Mouse (Mus musculus) midbrain, embryonic 12.5 days (tissue): ENCODE results near the gene AU021092. TPM values are rescaled to one million over a fixed set of nuclear protein-coding genes. Genes with fewer than 3 reads are reported as not detected.

Experiments
- ATAC-seq: fragments of 200-750 bp; cut with Nextera tagmentation; 2 replicates; pipeline ENCODE4 v1.8.0; 2017; ENCODE audit warnings: low read depth, moderate TSS enrichment, moderate library complexity; ENCODE audit not compliant: low FRiP score
- H3K27ac ChIP-seq: fragments of 300-500 bp; sonication (generic); replicated peaks from 2 replicates; pipeline ENCODE4 v1.5.1; 2016; ENCODE audit warnings: mild to moderate bottlenecking
- H3K27me3 ChIP-seq: fragments of 300-500 bp; sonication (generic); 2 replicates; pipeline ENCODE4 v1.6.1; 2016; ENCODE audit warnings: mild to moderate bottlenecking
- H3K36me3 ChIP-seq: fragments of 300-500 bp; sonication (generic); 2 replicates; pipeline ENCODE4 v1.6.1; 2016
- H3K4me1 ChIP-seq: fragments of 300-500 bp; sonication (generic); 2 replicates; pipeline ENCODE4 v1.6.1; 2016
- H3K4me2 ChIP-seq: fragments of 300-500 bp; sonication (generic); replicated peaks from 2 replicates; pipeline ENCODE4 v1.6.1; 2016; ENCODE audit warnings: mild to moderate bottlenecking, moderate library complexity
- H3K4me3 ChIP-seq: fragments of 300-500 bp; sonication (generic); 2 replicates; pipeline ENCODE4 v1.5.1; 2016; ENCODE audit warnings: mild to moderate bottlenecking
- H3K9ac ChIP-seq: fragments of 300-500 bp; sonication (generic); replicated peaks from 2 replicates; pipeline ENCODE4 v1.6.1; 2016; ENCODE audit warnings: mild to moderate bottlenecking, moderate library complexity
- H3K9me3 ChIP-seq: fragments of 300-500 bp; sonication (generic); 2 replicates; pipeline ENCODE4 v1.6.1; 2016; ENCODE audit warnings: mild to moderate bottlenecking
- WGBS: fragments of 180-500 bp; shearing (Covaris S2); methylation state at CpG from one replicate; pipeline ENCODE4 v1.1.7; 2016; 5-methylcytosine and 5-hydroxymethylcytosine counted together
- polyA plus RNA-seq: library from polyadenylated mRNA; unstranded; fragments of >200 nt; fragmentation: Nextera tagmentation; extraction: Ambion mirVana; gene quantifications from 2 replicates; pipeline ENCODE4 v1.2.1, GENCODE M21; 2016

AU021092 gene
- polyA plus RNA-seq, 1 experiment from 2014 or later: 6.1 TPM

DNA sequence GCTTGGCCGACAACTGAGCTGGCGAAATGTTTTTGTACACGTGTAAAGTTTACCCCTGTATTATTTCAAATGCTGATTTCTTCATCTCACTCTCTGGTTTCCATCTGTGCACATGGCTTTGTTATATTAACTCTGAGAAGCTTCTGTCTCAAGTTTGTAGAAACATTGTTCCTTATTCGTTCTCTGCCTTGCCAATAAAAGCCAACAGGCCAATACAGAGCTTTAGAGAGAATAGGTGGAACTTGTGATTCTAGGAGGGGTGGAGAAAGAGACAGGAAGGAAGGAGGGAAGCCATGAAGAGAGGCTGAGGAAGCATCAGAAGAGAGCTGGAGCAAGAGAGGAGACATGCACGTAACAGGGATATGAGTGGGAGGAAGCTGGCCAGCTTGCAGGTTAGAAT lies 16.0 kb downstream of the AU021092 start:
- H3K27ac ChIP-seq: no peak overlapping the region
- 77% methylated on average over 5 of the region's 5 CpGs for WGBS
- no peak overlapping the region for H3K9ac ChIP-seq
- no peak overlapping the region for H3K4me2 ChIP-seq
- H3K27me3 ChIP-seq: peaks cover 26% of the 10 kb centered on the region
- H3K36me3 ChIP-seq: no peaks in the 10 kb centered on the region
- peaks cover 12% of the 10 kb centered on the region for H3K4me1 ChIP-seq
- no peak for ATAC-seq
- H3K4me3 ChIP-seq: no peak overlapping the region
- no peaks in the 10 kb centered on the region for H3K9me3 ChIP-seq

DNA sequence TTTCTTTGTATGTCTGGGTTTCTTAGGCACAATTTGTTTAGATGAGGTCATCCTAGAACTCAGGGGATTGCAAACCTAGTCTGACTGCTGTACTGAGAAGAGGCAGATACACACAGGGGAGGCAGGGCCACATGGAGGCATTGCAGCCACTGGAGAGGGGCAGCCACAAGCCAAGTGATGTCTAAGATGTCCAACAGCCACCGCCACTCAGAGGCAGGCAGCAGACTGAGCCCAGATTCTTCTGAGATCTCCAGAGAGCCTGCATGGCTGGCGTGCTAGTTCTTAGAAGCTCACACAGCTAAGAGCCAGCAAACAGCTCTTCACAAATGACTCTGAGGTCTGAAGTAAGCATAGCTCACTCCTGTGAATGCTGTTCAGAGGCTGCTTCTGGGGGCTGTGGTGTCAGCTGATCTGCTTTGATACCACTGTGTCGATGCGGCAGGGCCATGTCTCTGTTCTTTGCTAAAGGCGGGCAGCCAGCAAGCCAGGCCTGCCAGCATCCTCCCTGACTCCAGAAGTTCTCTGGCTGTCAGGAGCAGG lies 16.6 kb downstream of the AU021092 start:
- no peak overlapping the region for H3K9ac ChIP-seq
- 84% methylated on average over 5 of the region's 5 CpGs for WGBS
- H3K9me3 ChIP-seq: no peaks in the 10 kb centered on the region
- H3K4me2 ChIP-seq: no peak overlapping the region
- no peak for ATAC-seq
- peaks cover 26% of the 10 kb centered on the region for H3K27me3 ChIP-seq
- no peak overlapping the region for H3K27ac ChIP-seq
- H3K4me3 ChIP-seq: no peak overlapping the region
- no peaks in the 10 kb centered on the region for H3K36me3 ChIP-seq
- H3K4me1 ChIP-seq: peaks cover 12% of the 10 kb centered on the region

DNA sequence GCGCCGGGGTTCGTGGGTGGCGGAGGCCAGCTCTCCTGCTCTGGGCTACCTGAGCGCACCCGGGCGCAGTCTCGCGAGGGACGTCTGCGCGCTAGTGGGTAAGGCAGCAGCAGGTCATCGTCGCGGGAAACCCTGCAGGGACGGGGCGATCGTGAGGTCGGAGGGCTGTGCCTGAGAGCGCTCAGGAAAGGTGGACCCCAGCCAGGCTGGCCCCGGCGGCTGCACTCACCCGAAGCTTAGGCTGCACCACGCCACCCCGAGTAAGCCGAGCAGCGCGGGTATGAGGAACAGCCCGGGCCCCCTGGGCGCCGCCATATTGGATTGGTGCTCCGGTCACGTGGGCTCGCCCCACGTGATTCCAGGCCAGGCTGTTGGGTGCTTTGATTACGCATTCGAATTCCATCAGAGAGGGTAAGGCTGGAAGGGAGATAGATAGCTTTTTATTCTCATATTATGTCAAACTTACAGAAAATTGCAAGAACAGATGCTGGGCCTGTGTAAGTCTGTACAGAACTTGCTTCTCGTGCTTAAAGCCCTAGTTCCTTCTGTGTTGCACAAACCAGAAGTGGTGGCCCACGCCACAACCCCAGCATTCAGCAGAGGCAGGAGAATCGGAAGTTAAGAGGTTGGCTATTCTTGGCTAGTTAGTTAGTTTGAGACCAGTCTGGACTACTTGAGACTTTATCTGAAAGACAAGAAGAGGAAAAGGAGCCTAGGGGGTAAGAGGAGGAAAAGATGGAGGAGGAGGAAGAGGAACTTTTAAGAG lies 18.2 kb downstream of the AU021092 start, which contains the start of gene Nagpa:
TSS of gene Nagpa (minus strand) at position 345 of the 766 bp plus-strand sequence.
- no peak within 1 kb of the TSS for H3K27ac ChIP-seq
- H3K9me3 ChIP-seq: no peaks in the 10 kb centered on the region
- H3K36me3 ChIP-seq: peaks cover 5% of the 10 kb centered on the region; the same call in 1 of the 2 replicates
- peak within 1 kb of the TSS; percentile 99 for H3K4me2 ChIP-seq
- ATAC-seq: peak; percentile 90
- H3K9ac ChIP-seq: peak within 1 kb of the TSS; percentile 69
- 4% methylated on average over 40 of the region's 40 CpGs for WGBS
- peaks cover 26% of the 10 kb centered on the region for H3K27me3 ChIP-seq
- peaks cover 12% of the 10 kb centered on the region for H3K4me1 ChIP-seq
- peak within 1 kb of the TSS; percentile 88 for H3K4me3 ChIP-seq

DNA sequence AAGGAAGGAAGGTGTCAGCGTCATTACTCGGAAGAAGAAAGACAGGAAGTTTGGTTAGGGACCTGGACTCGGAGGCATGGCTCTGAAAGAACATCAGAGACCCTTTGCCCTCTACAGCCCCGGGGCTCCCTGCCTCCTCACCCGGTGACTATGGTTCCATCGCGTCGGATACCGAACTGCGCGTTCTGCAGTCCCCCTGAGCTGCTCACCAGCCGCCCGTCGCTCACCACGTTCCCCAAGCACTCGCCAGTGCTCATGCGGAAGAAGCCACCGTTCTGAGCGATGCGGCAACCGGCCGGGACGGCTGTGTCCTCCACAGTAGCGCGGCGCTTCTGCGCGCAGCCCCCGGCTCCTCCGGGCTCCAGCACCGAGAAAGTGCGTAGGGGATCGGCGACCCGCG lies 18.9 kb downstream of the AU021092 start:
- no peak for ATAC-seq
- 2% methylated on average over 36 of the region's 36 CpGs for WGBS
- Histone ChIP-seq H3K27ac (no peak overlapping the region), H3K9ac (peak overlapping the region; percentile 69), H3K36me3 (peaks cover 5% of the 10 kb centered on the region; the same call in 1 of the 2 replicates), H3K4me3 (peak overlapping the region; percentile 88), H3K27me3 (peaks cover 26% of the 10 kb centered on the region), H3K9me3 (no peaks in the 10 kb centered on the region), H3K4me1 (peaks cover 12% of the 10 kb centered on the region), H3K4me2 (peak overlapping the region; percentile 99)

DNA sequence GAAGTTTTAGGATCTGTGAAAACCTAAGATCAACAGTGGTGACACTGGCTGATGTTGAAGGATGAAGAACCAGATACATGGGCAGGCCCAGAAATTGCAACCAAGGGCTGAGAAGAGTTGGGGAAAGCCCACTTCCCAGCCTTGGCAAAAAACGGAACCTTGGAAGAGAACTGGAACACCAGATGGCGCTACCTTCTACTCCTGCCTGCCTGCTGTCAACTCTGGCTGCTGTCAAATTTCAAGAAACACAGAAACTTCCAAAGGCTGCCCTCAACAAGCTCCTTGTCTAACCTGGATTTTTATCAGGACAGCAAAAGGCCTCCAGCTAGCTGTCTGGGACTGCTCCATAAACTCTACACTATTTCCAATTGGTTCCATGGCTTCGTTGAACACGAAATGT lies 19.4 kb downstream of the AU021092 start:
- Histone ChIP-seq H3K4me1 (peaks cover 12% of the 10 kb centered on the region), H3K9me3 (no peaks in the 10 kb centered on the region), H3K36me3 (peaks cover 5% of the 10 kb centered on the region; the same call in 1 of the 2 replicates), H3K27ac (no peak overlapping the region), H3K4me2 (peak overlapping the region; percentile 99), H3K4me3 (peak overlapping the region; percentile 88), H3K27me3 (peaks cover 26% of the 10 kb centered on the region), H3K9ac (no peak overlapping the region)
- no peak for ATAC-seq
- 13% methylated on average over 4 of the region's 4 CpGs for WGBS

DNA sequence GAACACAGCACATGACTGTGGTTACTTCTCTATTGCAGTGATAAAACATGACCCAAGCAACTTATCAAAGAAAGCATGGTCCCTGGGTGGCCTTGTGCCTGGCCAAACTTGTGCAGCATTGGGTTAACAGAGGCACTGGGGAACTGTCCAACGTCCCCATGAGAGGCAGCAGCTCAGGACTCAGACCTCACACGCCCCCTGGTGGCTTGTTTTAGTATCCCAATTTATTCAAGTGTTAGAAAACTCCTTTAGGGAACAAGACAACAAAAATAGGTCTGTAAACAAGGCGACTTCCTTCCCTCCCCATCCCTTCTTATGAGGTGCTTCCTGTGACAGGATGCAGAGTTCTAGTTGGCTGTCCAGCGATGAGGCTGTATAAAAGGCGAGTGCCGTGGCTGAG lies 27.0 kb downstream of the AU021092 start:
- H3K27ac ChIP-seq: no peak overlapping the region
- peaks cover 2% of the 10 kb centered on the region; the same call in 1 of the 2 replicates for H3K36me3 ChIP-seq
- no peak overlapping the region for H3K4me2 ChIP-seq
- H3K9ac ChIP-seq: no peak overlapping the region
- H3K27me3 ChIP-seq: no peaks in the 10 kb centered on the region
- H3K9me3 ChIP-seq: no peaks in the 10 kb centered on the region
- no peaks in the 10 kb centered on the region for H3K4me1 ChIP-seq
- ATAC-seq: no peak
- WGBS: 29% methylated on average over 6 of the region's 6 CpGs
- no peak overlapping the region for H3K4me3 ChIP-seq

DNA sequence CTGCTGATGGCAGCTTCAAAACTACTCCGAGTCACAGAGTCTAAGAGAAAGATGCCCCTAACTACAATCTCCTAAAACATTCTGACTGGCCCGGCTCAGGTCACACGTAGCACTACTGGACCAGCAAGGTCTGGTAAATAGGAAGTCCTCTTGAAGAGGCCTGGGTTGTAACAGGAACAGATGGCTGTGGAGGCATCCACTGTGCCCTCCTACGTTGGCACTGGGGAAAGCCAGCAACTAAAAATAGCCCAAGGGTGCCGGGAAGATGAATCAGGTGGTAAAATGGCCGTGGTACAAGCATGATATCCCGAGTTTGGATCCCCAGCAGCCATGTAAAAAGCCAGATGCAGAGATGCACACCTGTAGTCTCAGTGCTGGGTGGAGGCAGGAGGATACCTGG lies 35.9 kb downstream of the AU021092 start:
- no peak overlapping the region for H3K4me2 ChIP-seq

DNA sequence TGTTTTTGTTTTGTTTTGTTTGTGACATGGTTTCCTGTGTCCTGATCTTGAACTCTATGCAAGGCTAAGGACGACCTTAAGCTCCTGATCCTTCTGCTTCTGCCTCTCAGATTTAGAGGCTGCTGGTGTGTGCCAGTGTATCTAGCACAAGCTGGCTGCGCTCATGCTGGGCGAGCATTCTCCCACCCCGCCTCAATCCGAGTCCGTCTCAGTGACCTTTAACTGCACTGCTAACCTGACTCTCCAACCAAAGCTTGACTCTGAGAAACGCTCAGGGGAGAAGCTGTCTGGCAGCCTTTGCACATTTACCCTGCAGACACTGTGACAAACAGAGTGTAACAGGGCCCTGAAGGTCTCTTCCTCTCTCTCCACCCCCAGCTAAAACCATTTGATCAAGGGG lies 36.4 kb downstream of the AU021092 start:
- Histone ChIP-seq H3K9ac (no peak overlapping the region), H3K4me3 (no peak overlapping the region), H3K4me1 (no peaks in the 10 kb centered on the region), H3K4me2 (no peak overlapping the region), H3K9me3 (no peaks in the 10 kb centered on the region), H3K27me3 (no peaks in the 10 kb centered on the region), H3K36me3 (no peaks in the 10 kb centered on the region), H3K27ac (no peak overlapping the region)
- no peak for ATAC-seq
- 67% methylated on average over 7 of the region's 7 CpGs for WGBS

More for the DNA sequence above, 35.9 kb downstream of the AU021092 start:
- Histone ChIP-seq H3K9me3 (no peaks in the 10 kb centered on the region), H3K9ac (no peak overlapping the region), H3K36me3 (no peaks in the 10 kb centered on the region), H3K4me3 (no peak overlapping the region), H3K27ac (no peak overlapping the region), H3K27me3 (no peaks in the 10 kb centered on the region), H3K4me1 (no peaks in the 10 kb centered on the region)
- WGBS: 81% methylated on average over 7 of the region's 7 CpGs
- no peak for ATAC-seq

DNA sequence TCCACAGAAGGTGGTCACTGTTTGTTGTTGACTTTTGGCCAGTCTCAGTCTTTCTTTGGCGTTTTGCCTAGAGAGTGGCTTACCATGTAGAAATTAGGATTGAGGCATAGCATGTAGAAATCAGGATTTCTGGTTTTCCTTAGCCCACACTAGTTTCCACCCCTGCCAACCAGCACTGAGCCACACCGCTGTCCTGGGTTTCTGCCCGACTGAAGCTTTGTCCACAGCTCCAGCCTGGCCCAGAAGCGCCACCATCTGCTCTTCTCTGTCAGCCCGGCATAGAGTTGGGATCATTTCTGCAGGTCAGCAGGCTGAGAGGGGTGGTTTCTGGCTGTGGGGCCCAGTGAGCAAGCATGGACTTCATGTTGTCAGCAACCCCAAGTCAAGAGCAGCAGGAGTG lies 37.1 kb downstream of the AU021092 start:
- no peak overlapping the region for H3K4me3 ChIP-seq
- H3K36me3 ChIP-seq: no peaks in the 10 kb centered on the region
- H3K4me1 ChIP-seq: no peaks in the 10 kb centered on the region
- H3K9me3 ChIP-seq: no peaks in the 10 kb centered on the region
- 85% methylated on average over 5 of the region's 5 CpGs for WGBS
- H3K4me2 ChIP-seq: no peak overlapping the region
- H3K27ac ChIP-seq: no peak overlapping the region
- ATAC-seq: no peak
- H3K27me3 ChIP-seq: no peaks in the 10 kb centered on the region
- no peak overlapping the region for H3K9ac ChIP-seq

DNA sequence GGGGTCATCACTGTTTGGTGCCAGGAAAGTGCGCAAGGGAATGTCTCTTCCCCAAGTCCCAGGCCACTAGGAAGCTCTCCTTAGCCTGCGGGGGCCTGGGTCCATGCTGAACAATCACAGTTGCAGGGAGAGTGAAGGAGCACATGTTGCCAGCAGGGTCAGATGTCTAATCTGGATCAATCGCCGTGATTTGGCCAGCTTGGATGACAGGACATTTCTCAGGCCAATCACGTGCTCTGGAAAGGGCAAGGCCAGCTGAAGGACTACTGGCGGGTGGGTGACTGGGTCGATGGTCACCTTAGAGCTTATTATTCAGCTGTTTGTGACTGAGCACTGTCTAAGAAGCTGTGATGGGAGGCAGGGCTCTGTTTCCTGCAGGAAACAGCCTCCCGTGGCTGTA lies 38.0 kb downstream of the AU021092 start:
- H3K9ac ChIP-seq: no peak overlapping the region

DNA sequence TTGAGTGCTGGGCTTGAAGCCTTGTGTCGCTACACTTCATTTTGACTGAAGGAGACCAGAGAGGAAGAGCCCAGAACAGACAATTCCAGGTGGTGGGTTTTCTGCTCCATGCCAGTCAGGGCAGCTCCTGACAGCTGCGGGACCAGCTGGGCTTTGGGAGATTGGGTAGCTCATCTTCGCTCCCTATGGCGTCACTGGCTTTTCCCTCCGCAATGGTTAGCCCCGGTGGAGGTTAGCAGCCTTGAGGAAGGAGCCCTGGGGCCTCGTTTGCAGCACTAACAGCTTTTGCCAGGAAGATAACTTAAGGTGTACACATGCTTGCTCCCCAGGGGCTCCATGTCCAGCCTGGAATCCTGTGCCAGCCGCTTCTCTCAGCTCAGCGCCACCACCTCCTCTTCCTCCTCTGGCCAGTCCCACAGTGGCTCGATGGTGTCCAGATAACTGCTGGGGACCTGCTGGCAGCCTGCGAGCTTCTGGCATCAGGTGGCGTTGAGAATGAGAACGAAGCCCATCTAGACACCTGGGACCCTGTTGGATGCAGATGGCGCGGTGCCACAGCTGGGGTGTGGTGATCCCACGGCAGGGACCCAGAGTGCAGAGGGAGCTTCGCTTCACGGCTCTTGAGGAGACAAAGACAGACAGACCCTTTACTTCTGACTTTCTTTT lies 38.7 kb downstream of the AU021092 start:
- WGBS: 81% methylated on average over 18 of the region's 18 CpGs
- no peak overlapping the region for H3K4me2 ChIP-seq
- H3K4me1 ChIP-seq: no peaks in the 10 kb centered on the region
- no peaks in the 10 kb centered on the region for H3K36me3 ChIP-seq
- H3K27me3 ChIP-seq: no peaks in the 10 kb centered on the region
- H3K27ac ChIP-seq: no peak overlapping the region
- no peak overlapping the region for H3K4me3 ChIP-seq
- ATAC-seq: no peak
- H3K9ac ChIP-seq: no peak overlapping the region
- no peaks in the 10 kb centered on the region for H3K9me3 ChIP-seq

More for the DNA sequence above, 38.0 kb downstream of the AU021092 start:
- Histone ChIP-seq H3K4me3 (no peak overlapping the region), H3K36me3 (no peaks in the 10 kb centered on the region), H3K27ac (no peak overlapping the region), H3K27me3 (no peaks in the 10 kb centered on the region), H3K4me2 (no peak overlapping the region), H3K9me3 (no peaks in the 10 kb centered on the region), H3K4me1 (no peaks in the 10 kb centered on the region)
- WGBS: 69% methylated on average over 8 of the region's 8 CpGs
- no peak for ATAC-seq

DNA sequence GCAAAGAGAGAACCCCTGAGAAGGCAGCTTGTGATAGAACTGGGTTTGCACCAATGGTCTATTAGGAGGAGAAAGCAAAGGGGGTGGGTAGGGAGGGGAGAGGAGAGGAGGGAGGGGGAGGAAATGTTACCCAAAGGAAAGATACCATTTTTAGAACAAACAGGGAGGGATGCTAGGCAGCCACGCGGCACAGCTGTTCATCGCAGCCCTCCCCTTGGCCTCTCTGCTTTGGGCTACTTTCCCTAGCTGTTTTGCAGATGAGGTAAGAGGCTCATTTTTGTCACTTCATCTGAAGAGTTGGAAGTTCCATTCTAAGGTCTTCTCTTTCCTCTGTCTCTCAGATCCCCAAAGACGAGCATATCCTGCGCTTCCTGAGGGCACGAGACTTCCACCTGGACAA lies 49.5 kb downstream of the AU021092 start:
- H3K9me3 ChIP-seq: no peaks in the 10 kb centered on the region
- H3K36me3 ChIP-seq: no peaks in the 10 kb centered on the region
- H3K27ac ChIP-seq: no peak overlapping the region
- H3K4me2 ChIP-seq: no peak overlapping the region
- no peak for ATAC-seq
- H3K4me3 ChIP-seq: no peak overlapping the region
- no peaks in the 10 kb centered on the region for H3K27me3 ChIP-seq
- 95% methylated on average over 6 of the region's 6 CpGs for WGBS
- no peaks in the 10 kb centered on the region for H3K4me1 ChIP-seq
- no peak overlapping the region for H3K9ac ChIP-seq
